Mouse (Mus musculus): ENCODE data around the gene Drap1.
"Not testable (repeated sequence)": the region's sequence is repeated elsewhere in the genome, so short reads cannot be mapped to it uniquely, and the experiment has no call there.

Drap1 gene

GRCm38 (mm10) chr19:5420579-5420978, 4.2 kb downstream of the Drap1 start:
- no peak for DNase-seq (ENCODE audit: low spot score in 2 of 2)

- no peak for DNase-seq (ENCODE audit: low spot score in 2 of 2)
Measured at GRCm38 (mm10) chr19:5419630-5420029, 5.1 kb downstream of the Drap1 start.

- DNase-seq (ENCODE audit: low spot score in 2 of 2) = no peak
Measured at GRCm38 (mm10) chr19:5418750-5419466, 5.9 kb downstream of the Drap1 start.

GRCm38 (mm10) chr19:5414534-5414957, 10.2 kb downstream of the Drap1 start:
- DNase-seq (ENCODE audit: low spot score in 2 of 2) = no peak

GRCm38 (mm10) chr19:5413840-5414239, 10.9 kb downstream of the Drap1 start:
- DNase-seq (ENCODE audit: low spot score in 2 of 2) = no peak

GRCm38 (mm10) chr19:5411961-5412360, 12.8 kb downstream of the Drap1 start:
- DNase-seq (ENCODE audit: low spot score in 2 of 2) = no peak

- no peak for DNase-seq (ENCODE audit: low spot score in 2 of 2)
Measured at GRCm38 (mm10) chr19:5410641-5411040, 14.1 kb downstream of the Drap1 start.

- no peak for DNase-seq (ENCODE audit: low spot score in 2 of 2)
Measured at GRCm38 (mm10) chr19:5409068-5409467, 15.7 kb downstream of the Drap1 start.

GRCm38 (mm10) chr19:5408057-5409001, 16.4 kb downstream of the Drap1 start:
- no peak for DNase-seq (ENCODE audit: low spot score in 2 of 2)

- DNase-seq (ENCODE audit: low spot score in 2 of 2) = no peak
Measured at GRCm38 (mm10) chr19:5407133-5407532, 17.6 kb downstream of the Drap1 start.

GRCm38 (mm10) chr19:5406531-5407126, 18.1 kb downstream of the Drap1 start:
- DNase-seq (ENCODE audit: low spot score in 2 of 2) = peak in 1 of 2 experiments; percentile 41

- no peak for DNase-seq (ENCODE audit: low spot score in 2 of 2)
Measured at GRCm38 (mm10) chr19:5405924-5406323, 18.9 kb downstream of the Drap1 start.

- DNase-seq (ENCODE audit: low spot score in 2 of 2) = no peak
Measured at GRCm38 (mm10) chr19:5402293-5402692, 22.5 kb downstream of the Drap1 start, which contains the start of gene Tsga10ip. TSS of gene Tsga10ip (minus strand) at chr19:5402526.

GRCm38 (mm10) chr19:5401073-5401472, 23.7 kb downstream of the Drap1 start:
- not testable (repeated sequence) for DNase-seq (ENCODE audit: low spot score in 2 of 2)

- DNase-seq (ENCODE audit: low spot score in 2 of 2) = no peak
Measured at GRCm38 (mm10) chr19:5395371-5395770, 29.4 kb downstream of the Drap1 start.

- no peak for DNase-seq (ENCODE audit: low spot score in 2 of 2)
Measured at GRCm38 (mm10) chr19:5394168-5394567, 30.6 kb downstream of the Drap1 start.

GRCm38 (mm10) chr19:5392892-5393291, 31.9 kb downstream of the Drap1 start:
- DNase-seq (ENCODE audit: low spot score in 2 of 2) = no peak

- DNase-seq (ENCODE audit: low spot score in 2 of 2) = no peak
Measured at GRCm38 (mm10) chr19:5390416-5390815, 34.4 kb downstream of the Drap1 start.

GRCm38 (mm10) chr19:5389647-5390046, 35.1 kb downstream of the Drap1 start:
- no peak for DNase-seq (ENCODE audit: low spot score in 2 of 2)

- peak; percentile 95 to 96 for DNase-seq (ENCODE audit: low spot score in 2 of 2)
Measured at GRCm38 (mm10) chr19:5388588-5389242, 36.1 kb downstream of the Drap1 start, which contains the start of gene Sart1. TSS of gene Sart1 (minus strand) at chr19:5388703.

- DNase-seq (ENCODE audit: low spot score in 2 of 2) = no peak
Measured at GRCm38 (mm10) chr19:5388011-5388441, 36.8 kb downstream of the Drap1 start.

Data from right cerebral cortex, postnatal 36 days (tissue).